Mouse (Mus musculus) kidney, adult 18-20 months (tissue): Measurements from ENCODE around the gene Hist1h2ba.

ENCODE experiments used
- DNase-seq: peaks from one replicate; pipeline ENCODE4 v3.0.0; 2021

Hist1h2ba gene

DNA sequence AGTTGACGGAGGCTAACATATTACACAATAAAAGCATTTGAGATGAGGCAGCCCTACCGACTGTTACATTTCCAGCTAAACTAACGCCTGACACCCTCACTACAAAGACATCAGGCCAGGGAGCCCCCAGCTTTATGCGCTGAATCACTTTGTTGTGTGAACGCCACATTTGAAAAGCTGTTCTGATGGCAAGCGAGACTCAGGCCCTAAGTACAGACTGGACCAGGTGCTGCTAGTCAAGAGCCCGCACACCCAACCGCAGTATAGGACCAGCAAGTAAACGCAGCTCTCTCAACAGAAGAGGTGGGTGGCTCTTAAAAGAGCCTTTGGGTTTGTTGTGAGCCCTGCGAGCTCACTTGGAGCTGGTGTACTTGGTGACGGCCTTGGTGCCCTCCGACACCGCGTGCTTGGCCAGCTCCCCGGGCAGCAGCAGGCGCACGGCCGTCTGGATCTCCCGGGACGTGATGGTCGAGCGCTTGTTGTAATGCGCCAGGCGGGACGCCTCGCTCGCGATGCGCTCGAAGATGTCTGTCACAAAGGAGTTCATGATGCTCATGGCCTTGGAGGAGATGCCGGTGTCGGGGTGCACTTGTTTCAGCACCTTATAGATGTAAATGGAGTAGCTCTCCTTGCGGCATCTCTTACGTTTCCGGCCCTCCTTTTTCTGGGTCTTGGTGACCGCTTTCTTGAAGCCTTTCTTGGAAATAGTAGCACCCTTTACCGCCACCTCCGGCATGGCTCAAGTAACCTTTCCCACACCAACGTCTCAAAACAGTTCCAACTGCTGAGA, at the start of gene Hist1h2ba:
Hist1h2ba (minus strand) TSS at position 736 of the 790 bp plus-strand sequence.
- no peak for DNase-seq

DNA sequence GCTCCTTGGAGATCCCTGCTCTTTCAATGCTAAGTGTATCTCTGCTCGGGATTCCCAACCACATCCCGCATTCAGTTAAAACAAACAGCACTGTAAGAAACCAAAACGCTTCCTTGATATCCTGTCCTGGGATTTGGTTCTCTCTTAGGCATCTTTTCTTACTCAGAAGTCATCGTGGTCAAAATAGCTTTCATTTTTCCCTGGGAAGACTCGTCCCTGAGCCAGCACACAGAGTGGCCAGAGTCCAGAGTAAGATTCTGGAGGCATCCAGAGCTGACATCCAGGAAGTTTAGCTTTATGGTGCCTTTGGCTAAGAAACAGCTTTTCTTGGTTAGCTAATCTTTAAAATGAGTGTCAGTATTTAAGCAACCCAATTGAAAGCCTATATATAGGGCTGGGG, 38.3 kb upstream of the Hist1h2ba start:
- DNase-seq, result no peak

DNA sequence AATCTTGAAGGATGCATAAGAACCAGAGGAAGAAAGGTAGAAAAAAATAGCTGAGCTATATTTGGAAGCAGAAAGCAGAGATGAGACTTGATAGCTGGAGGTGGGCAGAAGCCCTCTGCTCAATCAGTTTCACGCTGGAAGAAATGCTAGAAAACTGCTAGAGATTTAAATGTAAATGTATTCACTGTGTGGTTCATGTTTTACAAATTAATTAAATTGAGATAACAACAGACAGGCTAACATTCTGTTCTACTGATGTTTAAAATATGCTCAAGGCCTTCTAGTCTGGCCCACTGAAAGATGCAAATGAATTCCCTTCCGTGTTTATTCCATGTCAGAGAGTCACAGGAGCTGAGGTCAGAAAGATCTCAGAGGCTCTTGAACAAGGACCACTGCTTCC, 37.9 kb upstream of the Hist1h2ba start:
- DNase-seq, result no peak

DNA sequence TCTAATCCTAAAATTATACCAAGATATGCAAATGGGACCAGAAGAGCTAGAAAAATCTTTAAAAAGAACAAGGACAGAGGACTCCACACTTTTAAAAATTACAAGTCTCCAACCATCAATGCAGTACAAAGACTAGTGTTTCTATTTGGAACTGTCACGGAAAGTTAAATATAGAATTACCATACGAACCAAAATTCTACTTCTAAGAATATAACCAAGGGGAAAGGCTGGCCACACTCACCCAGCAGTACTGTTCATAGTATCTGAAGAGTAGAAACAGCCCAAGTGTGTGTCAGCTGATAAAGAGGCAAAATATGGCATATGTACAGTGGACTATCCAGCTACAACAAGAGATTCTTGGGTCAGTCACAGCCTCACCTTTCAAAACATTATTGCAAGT, 31.0 kb upstream of the Hist1h2ba start:
- no peak for DNase-seq

DNA sequence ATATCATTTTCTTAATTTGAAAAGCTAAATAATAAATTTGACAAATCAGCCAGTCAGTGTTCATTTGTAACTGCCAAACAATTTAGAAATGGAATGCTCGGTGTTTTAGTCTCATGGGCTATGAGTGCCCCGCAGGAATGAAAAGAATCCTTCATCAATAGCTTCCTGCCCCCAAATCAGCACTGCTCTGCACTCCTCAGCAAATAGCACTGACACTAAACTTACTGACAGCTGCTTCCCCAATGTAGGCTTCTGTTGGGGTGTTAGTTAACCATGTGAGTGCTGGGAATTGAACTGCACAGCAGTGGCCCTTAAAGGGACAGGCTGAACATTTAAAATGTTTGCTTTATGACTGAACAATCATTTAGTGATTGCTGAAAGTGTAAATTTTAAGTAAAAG, 25.8 kb upstream of the Hist1h2ba start:
- DNase-seq, result no peak

DNA sequence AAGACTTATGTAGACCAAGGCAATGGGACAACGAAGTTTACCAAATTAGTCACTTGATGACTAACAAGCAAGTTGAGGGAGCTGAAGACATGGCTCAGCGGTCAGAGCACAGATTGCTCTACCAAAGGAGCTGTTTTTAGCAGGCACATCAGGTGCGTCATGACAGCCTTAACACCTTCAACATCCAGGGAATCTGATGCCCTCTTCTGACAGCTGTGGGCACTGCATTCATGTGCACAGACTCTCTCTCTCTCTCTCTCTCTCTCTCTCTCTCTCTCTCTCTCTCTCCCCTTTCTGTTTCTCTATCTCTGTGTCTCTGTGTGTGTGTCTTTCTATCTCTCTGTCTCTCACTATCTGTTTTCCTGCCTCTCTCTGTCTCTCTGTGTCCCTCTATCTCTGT, 17.0 kb upstream of the Hist1h2ba start:
- peak; percentile 56 for DNase-seq

DNA sequence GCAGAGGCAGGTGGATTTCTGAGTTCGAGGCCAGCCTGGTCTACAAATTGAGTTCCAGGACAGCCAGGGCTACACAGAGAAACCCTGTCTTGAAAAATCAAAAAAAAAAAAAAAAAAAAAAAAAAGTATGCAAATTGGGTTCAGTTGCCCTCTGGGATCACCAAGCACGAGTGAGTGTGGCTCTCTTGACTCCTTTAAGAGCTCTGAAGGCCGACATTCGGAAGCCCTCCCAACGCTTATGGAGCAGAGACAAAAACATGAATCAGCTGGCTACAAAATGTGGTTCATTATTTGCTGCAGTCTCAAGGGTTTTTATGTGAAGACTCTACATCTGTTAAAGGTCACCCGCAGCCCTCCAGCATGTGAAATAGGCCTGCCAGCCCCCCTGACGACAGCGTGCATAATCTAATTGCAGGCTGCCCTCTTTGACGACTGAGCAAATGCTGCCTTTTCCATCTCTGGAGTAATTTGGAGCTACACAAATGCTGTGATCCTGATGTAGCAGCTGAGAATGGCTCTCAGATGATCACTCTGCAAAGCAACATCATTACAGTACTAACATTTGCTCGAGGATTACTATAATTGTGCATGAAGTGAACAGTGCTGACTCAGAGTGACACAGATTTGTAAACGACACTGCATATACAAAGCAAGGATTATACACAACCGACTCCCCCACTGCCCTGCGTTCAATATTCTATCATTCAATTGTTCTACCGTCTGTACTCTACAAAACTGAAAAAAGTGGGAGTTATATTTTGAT, 15.7 kb upstream of the Hist1h2ba start:
- DNase-seq, result no peak

DNA sequence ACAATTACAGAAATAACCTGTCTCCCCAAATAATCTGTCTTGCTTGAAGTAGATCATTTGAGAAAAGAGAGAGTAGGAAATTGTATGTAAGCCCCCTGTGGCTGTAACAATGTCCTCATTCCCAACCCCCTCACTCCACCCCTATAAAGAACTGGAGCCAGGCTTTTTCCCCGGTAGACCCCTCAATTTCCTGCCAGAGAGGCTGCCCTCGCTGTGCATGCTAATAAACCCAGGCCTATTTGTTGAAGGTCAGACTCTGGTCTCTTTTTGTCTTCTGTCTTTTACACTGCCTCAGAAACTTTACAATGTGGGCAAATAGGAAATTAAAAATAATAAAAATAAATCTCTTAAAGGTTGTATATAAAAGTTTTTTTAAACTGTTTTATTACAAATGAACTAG, 12.3 kb upstream of the Hist1h2ba start:
- no peak for DNase-seq

DNA sequence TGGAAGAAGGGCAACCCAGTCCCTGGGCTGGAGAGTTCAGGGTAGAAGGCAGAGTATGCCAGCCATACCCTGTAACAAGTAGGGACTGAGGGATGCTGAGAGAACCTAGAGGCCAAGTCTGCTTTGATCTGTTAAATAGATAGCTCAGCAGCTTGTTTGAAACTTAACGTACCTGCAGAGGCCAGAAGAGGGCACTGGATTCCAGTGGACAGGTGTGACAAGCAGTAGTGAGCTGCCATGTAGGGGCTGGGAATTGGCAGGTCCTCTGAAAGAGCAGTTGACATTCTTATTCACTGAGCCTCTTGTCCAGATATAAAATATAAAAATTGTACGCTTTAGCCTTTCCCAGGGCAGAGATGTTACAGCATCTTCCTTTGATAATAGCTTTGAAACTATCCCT, 8.9 kb upstream of the Hist1h2ba start:
- no peak for DNase-seq

DNA sequence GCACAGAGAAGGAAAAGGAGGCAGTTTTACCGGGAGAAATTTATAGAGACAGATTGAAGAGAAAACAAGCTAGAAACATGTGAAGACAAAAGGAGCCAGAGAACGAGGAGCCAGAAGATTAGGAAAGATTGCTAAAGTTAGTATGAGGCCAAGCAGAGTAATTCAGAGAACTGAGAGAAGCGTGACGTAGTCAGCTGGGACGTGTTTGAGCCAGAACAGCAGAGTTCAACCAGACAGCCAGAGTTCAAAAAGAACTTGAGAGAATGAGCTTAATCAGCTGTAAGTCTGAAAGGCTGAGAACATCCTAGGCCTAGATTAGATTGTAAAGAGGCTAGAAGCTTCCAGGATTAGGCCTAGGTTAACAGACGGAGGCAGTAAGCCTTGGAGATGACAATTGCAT, 6.3 kb upstream of the Hist1h2ba start:
- no peak for DNase-seq

DNA sequence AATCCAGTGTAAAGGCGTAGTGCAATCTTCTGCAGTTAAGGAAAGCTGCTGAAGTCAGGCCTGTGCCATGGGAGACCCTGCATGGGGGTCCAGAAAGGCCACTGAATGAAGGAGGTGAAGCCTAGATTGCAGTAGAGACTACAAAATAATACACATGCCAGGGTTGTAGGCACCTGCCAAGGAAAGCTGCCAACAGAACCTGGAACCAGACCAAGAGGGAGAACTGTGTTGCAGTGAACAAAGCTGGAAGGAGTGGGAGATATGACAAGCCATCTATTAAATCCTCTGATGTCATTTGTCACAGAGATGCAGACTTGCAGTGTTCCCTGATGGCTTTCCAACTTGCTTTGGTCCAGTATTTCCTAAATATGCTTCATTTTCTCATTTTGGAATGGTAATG, 4.7 kb upstream of the Hist1h2ba start:
- peak; percentile 59 for DNase-seq

DNA sequence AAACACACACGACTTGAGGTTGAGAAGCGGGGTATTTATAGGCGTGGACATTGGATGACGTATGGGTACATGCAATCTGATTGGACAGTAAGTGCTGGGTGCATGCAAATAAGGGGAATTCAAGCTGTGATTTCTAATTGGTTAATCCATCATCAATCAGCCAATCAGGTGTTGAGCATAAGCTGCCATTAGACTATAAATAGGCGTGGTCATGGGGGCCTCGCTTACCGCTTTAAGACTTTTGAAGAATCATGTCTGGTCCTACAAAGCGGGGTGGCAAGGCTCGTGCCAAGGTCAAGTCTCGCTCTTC, 210 bp upstream of the Hist1h2ba start, which contains the start of gene Hist1h2aa:
Hist1h2aa (plus strand) TSS at position 252 of the 310 bp plus-strand sequence.
- no peak for DNase-seq

DNA sequence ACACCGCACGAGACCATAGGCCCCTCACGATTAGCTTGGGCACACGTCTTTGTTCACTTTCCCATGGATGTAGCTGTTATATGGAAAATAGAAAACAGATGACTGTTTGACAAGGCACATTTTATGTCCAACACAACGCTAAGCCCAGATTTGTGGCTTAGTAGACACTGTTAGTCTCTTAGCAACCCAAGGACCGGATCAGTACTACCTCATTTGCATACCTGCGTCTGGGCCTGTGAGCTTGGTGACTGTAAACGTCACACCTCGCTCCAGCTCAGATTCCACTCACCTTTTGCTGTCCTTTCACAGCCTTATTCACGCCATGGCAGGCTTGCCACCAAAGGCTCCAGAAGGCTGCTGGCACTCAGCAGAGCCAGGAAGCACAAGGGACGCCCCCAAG, 3.1 kb downstream of the Hist1h2ba start:
- no peak for DNase-seq

DNA sequence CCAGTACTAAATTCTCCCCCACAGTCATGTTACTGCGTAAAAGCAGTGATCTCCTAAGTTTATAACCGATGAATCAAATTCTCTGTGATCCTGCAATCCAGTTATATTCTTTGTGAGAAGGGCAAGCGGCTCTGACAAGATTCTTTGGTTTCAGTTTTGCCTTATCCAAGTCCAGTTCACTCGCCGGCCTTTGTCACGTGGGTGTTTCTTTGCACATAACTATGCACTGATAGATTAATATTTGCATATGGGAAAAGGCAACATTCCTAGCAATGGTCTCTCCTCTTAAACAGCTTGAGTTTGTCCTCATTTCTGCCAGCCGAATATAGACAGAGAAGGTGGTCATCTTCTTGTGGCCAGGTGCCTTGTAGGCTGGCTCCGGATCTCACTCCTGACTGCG, 3.5 kb downstream of the Hist1h2ba start:
- DNase-seq, result no peak

DNA sequence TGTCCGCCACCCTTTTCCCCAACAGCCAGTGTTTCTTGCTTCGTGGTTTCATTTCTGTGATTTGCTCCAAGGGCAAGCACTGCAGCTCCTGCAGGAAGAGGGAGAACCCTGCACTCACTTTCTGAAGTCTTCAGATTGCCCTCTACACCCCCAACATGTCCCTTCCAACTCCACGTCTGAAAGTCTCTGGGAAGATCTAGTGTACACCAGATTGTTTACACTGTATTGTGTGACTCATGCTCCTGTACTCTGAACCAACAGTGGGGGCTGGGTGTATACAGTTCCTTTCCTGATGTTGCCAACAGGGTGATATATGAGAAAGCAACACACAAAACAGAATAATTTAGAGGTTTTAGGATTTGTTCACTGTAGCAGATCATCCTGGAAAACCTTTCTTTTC, 5.3 kb downstream of the Hist1h2ba start:
- no peak for DNase-seq

DNA sequence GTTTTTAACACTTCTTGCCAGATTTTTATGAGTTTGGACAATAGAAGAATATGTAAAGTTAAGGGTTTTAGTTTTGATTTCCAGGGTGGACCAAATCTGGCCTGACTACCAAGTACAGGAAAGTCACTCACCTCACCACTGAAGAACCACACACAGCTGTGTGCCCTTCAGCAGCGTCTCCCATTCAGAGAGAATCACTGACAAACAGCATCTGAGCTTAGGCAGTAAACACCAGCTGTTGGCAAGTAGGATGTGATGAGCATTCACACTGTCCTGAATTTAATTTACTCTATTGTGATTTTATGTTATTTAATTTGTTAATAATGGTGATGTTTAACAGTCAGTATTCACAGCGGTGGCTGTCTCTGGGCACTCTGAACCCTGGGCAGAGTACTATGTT, 8.2 kb downstream of the Hist1h2ba start:
- no peak for DNase-seq

DNA sequence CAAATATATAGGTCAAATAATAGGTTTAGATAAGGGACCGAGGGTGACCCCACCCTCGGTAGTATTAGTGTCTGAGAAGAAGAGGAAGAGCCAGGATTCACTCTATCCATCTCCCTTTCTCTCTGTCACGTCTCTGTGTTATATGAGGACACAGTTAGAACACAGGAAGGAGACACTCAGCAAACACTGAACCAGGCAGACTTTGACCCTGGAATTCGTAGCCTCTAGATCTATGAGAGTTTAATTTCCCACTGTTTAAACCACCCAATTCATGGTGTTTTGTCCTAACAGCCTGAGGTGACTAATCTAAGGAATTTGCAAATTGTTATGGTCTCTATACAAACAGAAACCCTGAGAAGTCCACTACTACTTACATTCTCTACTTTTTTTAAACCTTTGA, 16.3 kb downstream of the Hist1h2ba start:
- DNase-seq, result no peak

DNA sequence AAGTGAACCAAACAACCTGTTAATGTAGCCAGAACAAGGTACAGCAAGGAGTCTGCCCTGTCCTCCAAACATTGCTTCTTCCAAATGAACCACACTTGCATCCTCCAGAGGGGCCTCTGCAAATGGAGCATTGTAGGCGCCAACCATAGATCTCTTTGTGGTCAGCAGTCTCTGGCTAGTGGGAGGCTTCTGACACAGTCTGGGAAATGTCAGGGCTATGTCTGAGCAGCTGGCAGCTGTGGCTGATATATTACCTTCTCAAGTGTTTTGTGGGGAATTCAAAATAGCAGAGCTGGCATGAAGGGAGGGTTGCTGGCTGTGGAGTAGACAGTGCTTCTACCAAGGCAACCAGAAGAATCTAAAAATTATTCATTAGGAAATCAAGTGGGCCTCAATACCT, 17.8 kb downstream of the Hist1h2ba start:
- DNase-seq, result no peak

DNA sequence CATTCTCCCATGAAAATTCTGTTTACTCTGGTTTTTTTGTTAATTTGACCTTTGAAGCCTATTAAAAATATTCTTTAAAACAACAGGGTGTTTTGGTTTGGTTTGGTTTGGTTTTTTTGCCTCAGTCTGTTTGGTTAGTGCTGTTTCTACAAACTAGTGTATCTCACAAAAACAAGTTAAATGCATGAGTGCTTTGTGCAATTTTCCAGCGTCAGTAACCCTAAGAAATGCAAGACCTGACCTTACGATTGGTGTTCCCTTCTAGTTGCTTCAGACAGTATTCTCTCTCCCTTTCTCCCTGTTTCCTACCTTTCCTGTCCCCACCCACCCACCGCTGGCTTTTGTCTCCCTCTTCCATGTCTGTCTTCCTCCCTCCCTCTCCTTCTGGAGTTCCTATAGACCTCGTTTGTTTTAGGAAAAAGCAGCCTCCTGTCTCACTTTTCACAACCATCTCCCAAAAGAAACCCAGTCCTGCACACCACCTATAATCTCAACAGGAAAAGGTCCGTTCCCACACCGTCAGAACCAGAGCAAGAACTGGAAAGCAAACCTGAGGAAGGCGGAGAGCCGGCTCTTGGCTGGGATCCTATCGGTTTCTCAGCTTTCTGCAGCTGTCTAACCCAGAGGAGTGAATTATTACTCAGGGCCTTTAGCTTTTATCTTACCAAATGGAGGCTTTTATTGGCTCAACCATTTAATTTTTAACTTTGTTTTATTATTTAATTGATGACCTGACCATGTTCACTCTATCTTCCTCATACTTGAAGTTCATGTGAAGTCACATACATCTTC, 19.4 kb downstream of the Hist1h2ba start, which contains the start of gene Slc17a4:
Slc17a4 (minus strand) TSS at position 634 of the 792 bp plus-strand sequence.
- no peak for DNase-seq

DNA sequence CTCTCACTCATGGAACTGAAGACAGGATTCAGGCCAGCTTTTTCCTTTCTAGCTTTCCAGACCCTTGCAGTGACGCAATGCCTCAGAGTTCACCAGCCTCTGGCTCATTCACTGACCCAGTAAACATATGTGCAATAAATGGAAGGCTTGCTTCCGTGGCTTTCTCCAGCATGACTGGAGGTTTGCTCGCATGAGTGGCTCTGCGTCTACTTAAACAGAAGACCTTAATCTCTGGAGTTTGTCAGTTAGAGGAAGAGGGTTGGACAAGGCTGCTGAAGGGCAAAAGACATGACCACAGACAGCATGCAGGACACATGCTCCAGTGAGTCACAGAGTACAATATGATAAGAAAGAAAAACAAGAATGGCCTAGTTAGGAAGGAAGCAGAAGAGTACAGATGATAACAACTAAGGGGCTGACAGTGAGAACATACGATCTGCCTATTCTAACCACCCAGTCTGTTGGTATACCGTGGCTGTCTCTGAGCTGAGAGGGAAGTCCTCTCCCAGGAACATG, 20.1 kb downstream of the Hist1h2ba start:
- peak; percentile 23 for DNase-seq

DNA sequence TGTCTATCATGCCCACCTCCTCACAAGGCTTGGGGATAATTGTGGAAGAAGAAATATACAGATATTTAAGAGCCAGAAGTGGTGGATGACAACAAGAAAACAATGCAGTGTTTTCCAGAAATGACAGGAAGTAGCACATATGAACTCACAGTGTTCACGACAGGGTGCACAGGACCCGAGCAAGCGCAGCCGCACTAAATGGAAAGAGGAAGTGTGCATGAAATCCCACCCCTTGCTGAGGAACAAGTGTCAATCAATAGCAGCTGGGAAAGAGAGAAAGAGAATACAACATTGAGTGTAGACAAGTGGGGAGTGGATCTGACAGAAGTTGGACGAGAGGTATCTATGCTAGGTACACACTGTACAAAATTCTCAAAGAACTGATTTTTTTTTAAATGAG, 22.6 kb downstream of the Hist1h2ba start:
- DNase-seq, result no peak

DNA sequence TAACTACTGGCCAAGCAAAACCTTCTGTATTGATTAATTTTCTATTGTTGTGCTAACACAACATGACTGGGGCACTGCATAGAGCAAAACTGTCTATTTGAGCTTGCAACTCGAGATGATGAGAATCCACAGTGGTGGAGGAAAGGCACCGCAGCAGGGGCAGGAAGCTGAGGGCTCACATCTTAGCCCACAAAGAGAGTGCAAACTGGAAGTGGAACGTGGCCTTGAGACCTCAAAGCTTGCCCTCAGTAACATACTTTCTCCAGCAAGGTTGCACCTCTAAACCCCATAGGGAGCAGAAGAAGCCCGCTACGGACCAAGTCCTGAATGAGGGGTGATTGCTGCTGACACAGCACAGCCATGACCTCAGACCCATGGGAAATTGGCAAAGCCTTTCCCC, 23.8 kb downstream of the Hist1h2ba start:
- no peak for DNase-seq

DNA sequence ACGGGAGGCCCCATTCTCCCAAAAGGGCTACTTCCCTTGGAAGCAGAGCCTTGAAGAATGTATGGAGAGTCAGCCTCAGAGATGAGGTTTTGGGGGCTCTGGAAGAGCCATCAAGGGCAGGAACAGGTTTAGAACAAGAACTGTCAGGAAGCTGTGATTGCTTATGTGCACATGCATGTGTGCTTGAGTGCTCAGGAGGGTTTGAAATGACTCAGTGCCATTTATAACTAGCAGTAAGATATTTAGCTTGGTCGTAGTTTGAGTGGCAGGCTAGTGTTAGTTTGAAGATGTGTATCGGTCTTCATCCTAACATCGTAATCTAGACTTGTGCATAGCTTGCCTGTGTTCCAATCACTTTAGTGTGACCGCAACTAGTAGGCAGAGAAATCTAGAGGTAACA, 27.1 kb downstream of the Hist1h2ba start:
- DNase-seq, result no peak
